Mouse (Mus musculus) gastrocnemius, postnatal 25 days (tissue): ENCODE measurements around the gene Pfkfb2. TPM values are rescaled to one million over a fixed set of nuclear protein-coding genes. Genes with fewer than 3 reads are reported as not detected.

Source experiments
- DNase-seq: peaks from one replicate; pipeline ENCODE4 v3.0.0; 2022
- total RNA-seq, 2 experiments: library from RNA; stranded (reverse); gene quantifications; 1 replicate in 1 of 2; 2 replicates in 1 of 2; pipeline ENCODE4 v1.2.3; 2021

The Pfkfb2 gene
- total RNA-seq, 2 experiments from 2014 or later: 14.3 to 18.5 TPM

DNA sequence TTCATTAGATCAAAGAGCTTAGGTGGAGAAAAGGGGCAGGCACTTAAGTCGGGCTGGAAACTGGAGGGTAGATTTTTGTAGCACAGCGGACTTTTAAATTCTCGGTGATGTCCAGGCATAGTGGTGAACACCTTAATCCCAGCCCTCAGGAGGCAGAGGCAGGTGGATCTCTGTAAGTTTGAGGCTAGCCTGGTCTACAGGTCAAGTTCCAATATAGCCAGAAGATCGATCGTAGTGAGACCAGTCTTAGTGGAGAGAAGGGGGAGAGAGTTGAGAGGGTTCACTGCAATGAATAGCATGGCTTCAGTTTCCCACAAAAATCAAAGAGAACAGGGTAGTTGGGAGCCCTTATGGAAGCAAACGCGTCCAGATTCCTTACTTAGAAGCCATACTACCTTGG lies 8.9 kb upstream of the Pfkfb2 start:
- no peak for DNase-seq

DNA sequence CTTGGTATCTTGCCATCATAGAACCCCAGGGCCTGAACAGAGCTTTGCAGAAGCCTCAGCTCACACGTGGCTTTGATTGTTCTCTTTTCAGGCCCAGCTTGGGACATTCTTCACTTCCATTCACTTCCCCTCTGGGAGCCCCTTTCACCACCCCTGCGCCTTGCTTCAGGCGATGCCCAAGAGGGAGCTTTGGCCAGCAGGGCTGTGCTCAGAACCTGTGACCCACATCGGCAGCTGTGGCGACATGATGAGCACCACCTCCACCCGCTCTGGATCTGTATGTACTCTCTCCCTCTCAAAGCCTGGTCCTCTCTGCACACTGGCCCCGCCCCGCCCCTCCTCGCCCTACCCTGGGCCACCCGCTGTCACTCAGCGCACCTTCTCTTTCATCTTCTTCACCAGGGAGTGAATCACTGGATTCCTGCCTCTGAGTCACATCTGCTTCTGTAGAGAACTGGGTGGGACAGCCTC lies 8.4 kb upstream of the Pfkfb2 start:
- no peak for DNase-seq

DNA sequence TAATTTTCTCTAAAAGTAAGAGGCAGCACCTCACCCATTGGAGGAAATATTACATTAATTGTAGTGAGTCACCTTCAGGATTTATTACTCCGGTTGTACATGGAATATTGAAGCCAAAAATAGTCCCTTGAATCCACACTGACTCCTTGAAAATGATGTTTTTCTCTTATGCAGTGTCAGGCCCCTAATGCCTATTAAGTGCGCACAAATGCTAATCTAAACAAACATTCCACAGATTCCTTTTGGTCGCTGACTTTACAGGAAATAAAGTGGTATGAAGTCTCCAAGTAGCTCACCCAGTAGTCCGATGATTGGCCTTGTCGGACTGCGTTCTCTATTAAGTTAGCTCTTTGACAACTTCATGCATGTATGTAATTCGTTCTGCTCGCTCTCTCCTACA lies 5.8 kb upstream of the Pfkfb2 start:
- no peak for DNase-seq

DNA sequence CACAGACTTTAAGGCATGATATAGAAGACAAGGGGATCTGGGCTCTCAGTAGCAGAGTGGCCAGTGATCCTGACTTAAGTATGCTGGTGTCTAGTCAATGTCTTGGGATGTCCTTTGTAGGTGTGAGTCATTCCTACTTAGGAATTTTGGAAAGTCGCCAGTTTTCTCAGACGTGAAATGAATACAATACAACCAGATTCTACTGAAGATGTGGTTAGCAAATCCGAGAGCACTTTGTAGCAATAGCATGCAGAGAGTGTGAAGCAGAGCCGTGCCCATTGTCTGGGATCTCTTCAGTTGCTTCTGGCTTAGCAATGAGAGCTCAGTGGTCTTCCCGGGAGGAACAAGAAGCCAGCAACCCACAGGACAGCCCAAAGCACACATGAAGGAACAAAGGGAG lies 5.4 kb upstream of the Pfkfb2 start:
- no peak for DNase-seq

DNA sequence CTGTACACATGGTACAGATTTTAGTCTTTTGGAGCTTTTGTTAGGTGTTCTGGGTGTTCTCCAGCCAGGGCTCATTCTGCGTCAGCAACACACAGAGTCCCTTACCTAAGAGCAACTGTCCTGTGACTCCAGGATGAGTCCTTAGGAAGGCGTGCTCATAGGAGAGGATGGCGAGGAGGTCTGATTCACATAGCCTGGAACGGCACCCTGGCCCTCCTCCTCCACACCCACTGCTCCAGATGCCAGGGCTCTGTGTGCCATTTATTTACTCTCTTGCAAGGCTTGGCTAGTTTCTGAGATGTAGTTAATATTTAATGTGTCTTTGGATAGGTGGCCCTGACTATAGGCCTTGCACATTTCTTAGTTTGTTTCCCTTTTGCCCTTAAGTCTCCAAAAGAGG lies 4.6 kb upstream of the Pfkfb2 start:
- DNase-seq: no peak

DNA sequence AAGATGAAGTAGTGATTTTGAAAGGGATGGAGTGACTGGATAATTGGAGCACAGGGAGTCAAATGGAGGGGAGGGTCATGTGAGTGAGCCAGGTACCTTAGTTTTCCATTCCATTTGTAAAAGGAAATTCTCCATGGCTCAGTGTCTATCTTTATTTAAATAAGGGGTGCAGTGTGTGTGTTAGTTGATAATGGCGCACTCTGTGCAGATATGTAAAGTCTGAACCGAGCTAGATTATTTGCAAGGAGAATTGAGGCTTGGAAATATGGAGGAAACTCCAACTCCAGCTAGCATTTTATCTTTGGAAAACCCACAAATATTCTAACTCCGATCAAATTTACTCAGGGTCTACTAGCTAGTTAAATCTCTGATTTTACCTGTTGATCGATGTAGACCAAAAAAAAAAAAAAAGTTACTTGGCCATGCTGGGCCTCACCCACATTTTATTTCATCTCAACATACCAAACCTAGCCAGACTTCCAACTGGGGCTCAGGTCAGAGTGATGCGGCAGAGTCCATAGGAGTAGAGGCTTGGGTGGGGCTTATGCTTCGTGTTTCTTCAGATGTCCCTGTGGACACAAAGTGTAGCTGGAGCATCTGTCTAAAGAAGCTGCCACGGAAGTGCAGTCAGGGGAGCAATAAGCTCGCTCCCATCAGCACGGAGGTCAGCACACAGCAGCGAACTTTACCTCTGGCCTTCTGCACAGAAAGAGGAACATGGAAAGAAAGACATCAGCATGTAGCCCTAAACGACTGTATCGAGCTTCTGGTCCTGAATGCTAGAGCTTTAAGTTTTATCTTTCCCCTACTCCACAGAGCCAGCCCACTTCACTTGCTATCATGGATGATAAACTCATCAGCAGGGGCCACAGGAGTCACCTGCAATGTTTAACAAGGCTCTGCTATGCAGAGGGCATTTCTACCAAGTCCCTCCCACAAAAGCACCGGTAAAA lies 3.9 kb upstream of the Pfkfb2 start:
- no peak for DNase-seq

DNA sequence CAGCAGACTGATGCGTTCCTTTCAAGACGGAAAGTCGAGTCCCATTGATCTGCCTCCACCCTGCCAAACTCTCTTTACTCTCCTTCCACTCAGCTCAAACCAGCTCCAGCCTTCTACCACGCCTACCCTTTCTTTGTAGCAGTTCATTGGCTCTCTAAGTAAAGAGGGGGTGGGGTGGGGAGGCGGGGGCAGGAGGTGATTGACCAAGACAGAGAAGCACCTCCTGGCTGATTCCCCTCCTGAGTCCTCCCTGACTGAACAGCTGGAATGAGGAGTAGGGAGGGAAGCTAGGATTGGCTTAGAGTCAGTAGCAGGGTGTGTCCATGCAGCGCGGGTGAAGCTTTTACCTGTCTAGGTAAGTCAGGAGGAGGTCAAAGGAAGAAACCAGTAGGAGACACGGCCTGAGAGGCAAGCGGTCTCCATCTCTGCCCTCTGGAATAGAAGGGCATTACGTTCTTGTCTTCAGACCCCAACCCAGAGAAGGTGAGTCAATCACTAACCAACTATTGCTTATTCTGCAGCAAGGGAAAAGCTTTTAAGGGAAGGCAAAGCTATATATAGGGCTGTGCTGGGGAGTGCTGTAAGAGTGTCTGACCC lies 2.8 kb upstream of the Pfkfb2 start, which contains the start of gene AA986860:
Gene AA986860 (plus strand): TSS at position 236 of the 597 bp plus-strand sequence.
- DNase-seq: no peak

DNA sequence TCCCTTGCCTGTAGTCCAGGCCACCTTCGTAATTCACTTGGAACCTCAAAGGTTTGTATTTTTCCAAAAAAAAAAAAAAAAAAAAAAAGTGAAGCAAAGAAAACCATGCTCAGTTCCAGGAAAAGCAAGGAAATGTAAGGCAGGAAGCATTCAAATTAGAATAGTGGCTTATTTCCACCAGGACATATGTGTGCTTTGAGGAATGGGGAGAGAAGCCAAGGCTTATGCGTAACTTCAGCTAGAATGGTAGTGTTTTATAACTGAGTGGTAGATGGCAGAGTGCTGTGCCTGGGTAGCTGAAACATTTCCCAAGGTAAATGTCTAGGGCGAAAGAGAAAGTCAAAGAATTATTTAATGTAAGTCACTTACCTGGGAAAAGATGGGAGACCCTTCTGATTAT lies 345 bp downstream of the Pfkfb2 start:
- DNase-seq: no peak

DNA sequence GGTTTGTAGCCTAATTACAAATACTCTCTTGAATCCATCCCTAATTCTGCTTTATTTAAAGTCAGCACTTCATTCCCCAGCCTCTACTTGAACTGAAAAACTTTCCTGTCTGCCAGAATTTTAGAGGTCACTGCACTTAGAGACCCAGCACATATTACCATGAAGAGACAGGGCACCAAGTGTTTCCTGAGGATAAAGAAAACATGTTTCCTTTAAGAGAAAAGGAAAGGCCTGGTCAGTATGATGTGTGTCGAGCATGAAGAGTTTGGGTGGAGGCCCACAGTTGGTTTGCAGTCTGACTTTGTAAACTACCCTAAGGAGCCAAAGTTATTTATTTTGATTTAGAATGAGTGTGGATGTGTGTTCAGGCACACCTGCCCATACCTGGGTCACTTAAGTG lies 983 bp downstream of the Pfkfb2 start:
- no peak for DNase-seq

DNA sequence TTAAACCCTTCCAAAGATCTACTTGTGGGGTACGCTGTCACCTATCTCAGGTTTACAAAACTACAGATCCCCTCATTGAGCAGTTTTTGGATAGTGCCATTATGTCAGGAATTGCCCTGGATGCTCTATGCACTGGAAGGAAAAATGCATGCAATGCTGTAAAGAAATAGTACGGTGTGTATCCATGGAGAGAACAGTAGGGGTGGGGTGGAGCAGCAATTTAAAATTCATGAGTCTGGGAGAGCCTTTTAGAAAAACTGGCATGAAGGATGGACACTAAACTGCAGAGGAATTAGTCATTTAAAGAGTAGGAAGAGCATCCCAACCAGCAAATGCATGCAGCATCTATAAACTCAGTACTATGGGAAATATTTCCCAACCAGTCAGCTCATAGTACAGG lies 2.7 kb downstream of the Pfkfb2 start:
- no peak for DNase-seq

DNA sequence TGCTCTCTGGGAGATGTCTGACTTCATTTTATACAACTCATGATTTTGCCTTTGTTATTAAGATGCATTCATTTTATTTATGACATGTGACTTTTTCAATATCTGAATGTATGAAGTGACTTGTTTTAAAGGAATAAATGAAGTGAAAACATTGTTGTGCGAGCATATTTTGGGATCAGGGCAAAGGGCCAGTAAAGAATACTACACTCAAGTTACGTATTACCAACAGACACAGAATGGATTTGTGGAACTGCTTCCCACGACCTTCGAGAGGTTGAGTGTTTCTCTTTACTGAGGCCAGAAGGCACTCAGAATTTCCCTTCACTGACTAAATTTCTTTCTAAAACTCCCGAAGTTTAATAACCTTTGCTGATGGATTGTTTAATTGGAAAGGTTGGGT lies 4.8 kb downstream of the Pfkfb2 start:
- no peak for DNase-seq

DNA sequence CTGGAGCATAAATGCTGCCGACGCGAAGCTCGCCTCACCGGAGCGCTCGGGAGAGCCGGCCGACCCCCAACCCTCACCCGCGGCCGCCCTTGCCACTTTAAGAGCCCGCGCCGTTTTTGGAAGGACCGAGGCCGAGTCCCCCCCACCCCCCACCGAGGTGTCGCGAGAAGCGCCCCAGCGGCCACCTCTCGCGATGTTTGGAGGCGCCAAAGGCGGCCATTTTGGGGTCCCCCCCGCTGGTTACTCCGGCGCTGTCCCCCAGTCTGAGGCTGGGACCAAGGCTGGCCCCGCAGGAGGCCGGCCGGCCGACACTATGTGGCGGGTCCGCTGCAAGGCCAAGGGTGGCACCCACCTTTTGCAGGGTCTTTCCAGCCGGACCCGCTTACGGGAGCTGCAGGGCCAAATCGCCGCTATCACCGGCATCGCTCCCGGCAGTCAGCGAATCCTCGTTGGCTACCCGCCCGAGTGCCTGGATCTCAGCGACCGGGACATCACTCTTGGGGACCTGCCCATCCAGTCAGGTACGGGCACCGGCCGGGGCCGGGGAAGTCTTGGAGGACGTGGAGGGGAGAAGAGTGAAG lies 11.7 kb downstream of the Pfkfb2 start, which contains the start of gene Yod1:
Gene Yod1 (plus strand): TSS at position 37 of the 581 bp plus-strand sequence.
- peak; percentile 90 for DNase-seq

DNA sequence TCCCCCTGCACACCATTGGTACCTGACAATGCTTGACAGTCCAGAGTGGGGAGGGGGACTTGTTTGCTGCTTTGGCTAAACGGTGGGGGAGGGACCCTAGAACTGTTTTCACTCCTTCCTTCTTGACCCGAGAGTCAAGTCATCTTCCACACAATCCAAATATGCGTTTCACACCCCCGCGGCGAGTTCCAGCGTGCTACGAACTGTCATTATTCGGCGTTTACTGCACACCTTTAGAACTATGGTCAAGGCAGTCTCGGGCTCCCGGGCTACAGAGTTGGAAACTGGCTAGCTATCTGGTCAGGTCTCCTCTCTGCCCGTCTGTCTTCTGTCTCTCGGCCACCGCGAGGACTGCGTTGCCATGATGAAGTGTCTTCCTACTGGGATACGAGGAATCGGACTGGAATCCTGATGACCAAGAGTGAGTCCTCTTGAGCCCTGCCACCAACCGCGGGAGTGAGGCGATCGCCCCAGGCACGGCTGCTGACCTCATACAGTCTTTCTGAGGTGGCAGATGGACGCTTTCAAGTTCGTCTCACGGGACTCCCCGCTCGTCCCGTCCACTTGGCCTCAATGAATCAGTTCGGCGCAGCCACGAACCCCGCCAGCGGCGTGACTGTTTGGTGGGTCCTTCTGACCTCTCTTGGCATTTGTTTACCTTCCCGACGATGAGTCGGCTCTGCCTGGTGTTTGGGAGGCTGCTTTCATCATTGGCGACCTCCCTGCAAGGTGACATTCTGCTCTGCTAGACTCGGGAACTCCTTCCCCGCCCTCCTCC lies 12.4 kb downstream of the Pfkfb2 start:
- peak; percentile 18 for DNase-seq

DNA sequence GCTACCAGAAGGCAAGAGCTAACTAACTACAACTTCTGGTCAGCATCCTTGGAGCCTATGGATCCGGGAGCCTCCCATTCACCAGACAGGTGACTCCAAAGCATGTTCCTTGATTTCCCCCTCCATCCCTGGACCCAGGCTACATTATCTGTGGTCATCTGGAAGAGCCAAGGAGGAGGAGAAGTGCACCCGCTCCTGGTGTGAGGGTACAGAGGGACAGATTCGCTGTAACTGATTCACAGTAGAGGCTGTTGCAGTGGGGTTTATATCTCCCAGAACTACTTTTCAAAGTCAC lies 12.9 kb downstream of the Pfkfb2 start:
- DNase-seq: no peak

DNA sequence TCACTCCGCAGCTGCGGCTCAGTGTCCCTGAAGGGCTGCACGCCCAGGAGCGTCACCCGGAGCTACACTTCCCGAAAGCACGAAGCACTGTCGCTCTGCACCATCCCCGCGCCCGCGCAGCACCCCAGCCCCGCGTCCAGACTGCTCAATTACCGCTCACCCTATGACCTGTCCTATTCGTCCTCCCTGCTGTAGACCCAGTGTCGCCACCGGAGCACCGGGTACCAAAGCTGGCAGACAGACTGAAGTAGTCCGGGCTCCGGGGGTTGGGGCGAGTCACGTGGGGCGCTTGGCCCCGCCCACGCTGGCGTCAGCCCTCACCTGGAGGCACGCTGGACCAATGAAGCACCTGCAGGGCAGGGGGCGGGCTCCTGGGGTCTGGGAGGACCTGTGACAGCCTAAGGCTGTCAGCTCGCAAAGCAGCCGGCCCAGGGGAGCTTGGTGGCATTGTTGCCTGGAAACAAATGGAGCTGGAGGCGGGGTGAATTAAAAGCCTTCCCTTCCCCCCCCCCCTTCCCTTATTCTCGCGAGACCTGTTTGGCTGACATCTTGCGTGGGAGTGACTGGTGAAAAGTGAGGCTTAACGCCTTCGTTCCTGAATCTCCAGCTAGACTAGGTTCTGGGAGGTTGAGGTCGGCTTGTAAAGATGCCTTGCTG lies 13.4 kb downstream of the Pfkfb2 start, which contains the start of gene Gm29427:
Gene Gm29427 (minus strand): TSS at position 239 of the 657 bp plus-strand sequence.
- DNase-seq: peak; percentile 93

DNA sequence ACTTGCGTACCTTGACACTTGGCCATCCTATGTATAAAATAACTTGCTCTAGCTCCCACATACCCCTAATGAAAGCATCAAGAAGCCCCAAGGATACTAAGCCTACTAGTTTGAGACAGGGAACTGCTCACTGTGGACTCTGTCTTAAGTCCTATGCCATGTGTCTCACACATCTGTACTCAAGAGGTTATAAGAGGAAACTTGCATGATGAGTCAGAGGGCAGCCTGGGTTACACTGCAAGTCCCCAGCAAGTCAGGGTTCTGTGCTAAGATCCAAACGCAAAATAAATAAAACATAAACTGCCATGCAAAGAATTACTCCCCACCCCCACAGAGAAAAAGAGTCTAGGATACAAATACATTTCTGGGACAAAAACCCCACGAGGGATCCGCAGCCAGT lies 15.0 kb downstream of the Pfkfb2 start:
- DNase-seq: no peak

DNA sequence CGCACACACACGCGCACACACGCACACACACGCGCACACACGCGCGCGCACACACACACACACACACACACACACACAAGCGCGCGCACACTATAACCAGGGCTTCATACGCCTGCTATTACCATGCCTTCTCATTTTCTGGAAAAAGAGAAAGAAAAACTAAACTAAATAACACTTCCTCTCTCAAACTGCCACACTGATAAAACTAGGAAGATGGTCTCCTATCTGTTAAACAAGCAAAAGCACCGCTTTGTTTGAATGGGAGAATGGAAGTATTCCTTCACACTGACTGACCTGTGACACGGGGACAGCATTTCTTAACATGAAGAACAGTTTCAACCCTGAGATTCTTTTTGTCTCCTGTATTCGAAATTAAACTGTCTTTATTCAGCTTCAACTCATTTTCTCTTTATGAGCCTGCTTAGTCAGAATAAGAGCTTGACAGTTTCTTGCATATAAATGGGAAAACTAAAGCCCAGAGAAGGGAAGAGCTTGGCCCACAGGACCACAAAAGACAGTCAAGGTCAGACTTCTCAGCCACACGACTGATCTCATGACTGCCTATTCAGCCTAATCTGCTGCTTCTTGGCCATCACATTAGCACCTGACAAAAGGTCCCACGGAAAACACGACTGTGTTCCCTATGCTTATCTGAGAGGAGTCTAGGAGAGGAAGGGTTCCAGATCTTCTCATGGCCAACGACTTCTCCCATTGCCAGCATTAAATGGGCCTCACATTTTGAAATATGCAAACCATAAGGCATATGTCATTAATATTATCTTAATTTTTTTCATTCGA lies 18.6 kb downstream of the Pfkfb2 start:
- no peak for DNase-seq

DNA sequence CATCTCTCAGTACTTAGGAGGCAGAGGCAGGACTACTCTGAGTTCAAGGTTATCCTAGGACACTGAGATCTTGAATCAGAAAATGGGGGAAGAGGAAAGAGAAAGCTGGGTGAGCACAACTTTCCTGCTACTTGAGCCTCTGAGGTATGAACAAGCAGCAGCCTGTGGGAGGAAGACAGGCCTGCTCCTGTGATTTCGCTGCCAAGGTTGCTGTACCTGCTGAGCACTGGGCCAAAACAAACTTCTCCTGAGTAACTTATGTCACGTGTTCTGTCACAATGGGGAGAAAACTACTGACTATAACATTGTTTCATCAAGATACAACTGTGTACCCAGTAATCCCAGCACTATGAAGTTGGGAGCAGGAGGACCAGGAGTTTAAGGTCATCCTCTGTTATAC lies 25.4 kb downstream of the Pfkfb2 start:
- no peak for DNase-seq

DNA sequence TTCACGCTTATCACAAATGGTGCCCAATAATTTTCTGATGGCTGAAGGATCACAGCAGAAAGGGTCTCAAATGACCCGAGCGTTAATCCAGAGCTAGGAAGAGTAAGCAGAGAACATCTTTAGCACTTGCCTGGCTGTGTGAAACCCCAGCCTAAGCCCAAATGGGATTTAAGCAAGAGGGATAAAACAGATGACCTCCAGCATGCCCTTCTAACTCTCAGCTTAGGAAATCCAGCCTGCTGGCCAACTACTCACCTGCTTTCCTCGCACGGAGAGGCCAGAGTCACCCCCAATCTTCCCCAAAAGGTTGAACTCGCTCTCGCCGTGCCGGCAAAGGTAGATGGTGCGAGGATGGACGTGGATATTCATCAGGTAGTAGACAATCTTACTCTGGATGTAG lies 27.1 kb downstream of the Pfkfb2 start:
- DNase-seq: no peak

DNA sequence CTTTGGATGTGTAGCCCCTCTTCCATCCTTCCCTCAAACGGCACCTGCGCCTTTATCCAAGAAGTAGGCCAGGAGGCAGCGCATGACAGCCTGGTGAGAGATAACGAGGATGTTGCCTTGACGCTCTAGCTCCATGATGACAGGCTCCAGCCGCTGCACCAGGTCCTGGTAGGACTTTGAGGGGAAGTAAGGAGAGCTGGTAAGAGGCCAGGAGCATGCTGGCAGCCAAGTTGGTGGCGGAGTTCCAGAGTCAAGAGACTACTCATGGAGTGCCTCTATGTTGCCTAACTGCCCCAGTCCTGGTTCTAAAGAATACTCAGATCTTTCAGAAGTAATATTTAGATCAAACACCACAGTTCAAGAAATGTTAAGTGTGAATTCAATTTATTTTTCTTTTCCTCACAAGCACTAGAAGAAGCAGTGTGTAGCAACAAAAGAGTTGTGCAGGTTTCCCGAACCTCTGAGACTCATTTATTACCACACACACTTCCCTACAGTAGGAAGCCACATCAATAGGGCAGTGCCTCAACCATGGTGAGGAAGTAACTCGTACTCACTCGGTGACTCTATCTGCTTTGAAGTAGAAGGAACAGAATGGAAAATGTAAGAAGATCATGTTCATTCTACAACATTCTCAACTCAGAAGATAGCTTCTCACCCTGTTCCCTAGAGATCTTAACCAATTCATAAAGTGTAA lies 29.0 kb downstream of the Pfkfb2 start:
- DNase-seq: no peak
